Mouse (Mus musculus) heart, embryonic 16.5 days (tissue): ENCODE measurements around the gene Dync2li1. TPM values are rescaled to one million over a fixed set of nuclear protein-coding genes. Genes with fewer than 3 reads are reported as not detected.

Experiments used
- ATAC-seq: fragments of 200-750 bp; cut with Nextera tagmentation; replicated peaks from 2 replicates; pipeline ENCODE4 v1.8.0; 2017; ENCODE audit warnings: moderate number of reproducible peaks; ENCODE audit not compliant: insufficient read depth, low FRiP score; ENCODE audit errors: extremely low read depth
- H3K27ac ChIP-seq: fragments of 300-500 bp; sonication (generic); 2 replicates; pipeline ENCODE4 v1.5.1; 2014; ENCODE audit warnings: mild to moderate bottlenecking, low read length, control low read depth, moderate library complexity
- H3K27me3 ChIP-seq: fragments of 300-500 bp; sonication (generic); 2 replicates; pipeline ENCODE4 v1.6.1; 2014; ENCODE audit warnings: low read length, mixed read lengths; ENCODE audit not compliant: control insufficient read depth, insufficient read depth
- H3K36me3 ChIP-seq: fragments of 300-500 bp; sonication (generic); 2 replicates; pipeline ENCODE4 v1.6.1; 2014; ENCODE audit not compliant: control insufficient read depth, insufficient read depth
- H3K4me1 ChIP-seq: fragments of 300-500 bp; sonication (generic); 2 replicates; pipeline ENCODE4 v1.6.1; 2014; ENCODE audit warnings: low read length, mixed read lengths; ENCODE audit not compliant: control insufficient read depth, insufficient read depth
- H3K4me2 ChIP-seq: fragments of 300-500 bp; sonication (generic); 2 replicates; pipeline ENCODE4 v1.6.1; 2014; ENCODE audit warnings: low read depth, mild to moderate bottlenecking, control low read depth, low read length
- H3K4me3 ChIP-seq: fragments of 300-500 bp; sonication (generic); 2 replicates; pipeline ENCODE4 v1.5.1; 2014; ENCODE audit warnings: mild to moderate bottlenecking, control low read depth, low read length
- H3K9ac ChIP-seq: fragments of 300-500 bp; sonication (generic); 2 replicates; pipeline ENCODE4 v1.6.1; 2014; ENCODE audit warnings: low read length, control low read depth
- H3K9me3 ChIP-seq: fragments of 300-500 bp; sonication (generic); replicated peaks from 2 replicates; pipeline ENCODE4 v1.6.1; 2016; ENCODE audit warnings: low read length; ENCODE audit not compliant: control insufficient read depth
- WGBS: fragments of 180-500 bp; shearing (Covaris S2); extraction: QIAGEN DNeasy Blood & Tissue Kit; methylation state at CpG from one replicate; pipeline ENCODE4 v1.1.7; 2014; 5-methylcytosine and 5-hydroxymethylcytosine counted together
- polyA plus RNA-seq: library from polyadenylated mRNA; unstranded; fragments of >200 nt; fragmentation: Nextera tagmentation; extraction: Ambion mirVana; gene quantifications from 2 replicates; pipeline ENCODE4 v1.2.1, GENCODE M21; 2015

The Dync2li1 gene
- polyA plus RNA-seq, 1 experiment from 2014 or later = 11.7 TPM

GRCm38 (mm10) chr17:84693741-84694140 lies 67.4 kb downstream of the Dync2li1 start:
- H3K9ac ChIP-seq = no peak overlapping the region
- 61% methylated on average over 2 of the region's 2 CpGs for WGBS
- peaks cover 10% of the 10 kb centered on the region; the same call in 1 of the 2 replicates for H3K27me3 ChIP-seq
- no peak overlapping the region for H3K4me2 ChIP-seq
- H3K4me1 ChIP-seq = no peaks in the 10 kb centered on the region
- no peaks in the 10 kb centered on the region for H3K9me3 ChIP-seq
- no peak for ATAC-seq
- H3K4me3 ChIP-seq = no peak overlapping the region
- H3K27ac ChIP-seq = no peak overlapping the region
- H3K36me3 ChIP-seq = no peaks in the 10 kb centered on the region

- no peak overlapping the region for H3K27ac ChIP-seq
Measured at GRCm38 (mm10) chr17:84696537-84696936, 70.2 kb downstream of the Dync2li1 start.

GRCm38 (mm10) chr17:84698727-84699126 lies 72.4 kb downstream of the Dync2li1 start:
- H3K4me1 ChIP-seq = no peaks in the 10 kb centered on the region
- 22% methylated on average over 5 of the region's 5 CpGs for WGBS
- no peak overlapping the region for H3K4me3 ChIP-seq
- H3K27ac ChIP-seq = no peak overlapping the region
- H3K9ac ChIP-seq = no peak overlapping the region
- 0 out of 2 replicates have a peak, but pooled peaks cover 5% of the 10 kb centered on the region for H3K27me3 ChIP-seq
- H3K4me2 ChIP-seq = no peak overlapping the region
- ATAC-seq = no peak; the same call in 1 of the 2 replicates
- H3K9me3 ChIP-seq = no peaks in the 10 kb centered on the region
- no peaks in the 10 kb centered on the region for H3K36me3 ChIP-seq

More at GRCm38 (mm10) chr17:84696537-84696936, 70.2 kb downstream of the Dync2li1 start:
- peaks cover 10% of the 10 kb centered on the region; the same call in 1 of the 2 replicates for H3K27me3 ChIP-seq
- H3K4me3 ChIP-seq = no peak overlapping the region
- H3K36me3 ChIP-seq = no peaks in the 10 kb centered on the region
- no peak overlapping the region for H3K9ac ChIP-seq
- no peak overlapping the region for H3K4me2 ChIP-seq
- WGBS = 73% methylated on average over 6 of the region's 6 CpGs
- no peaks in the 10 kb centered on the region for H3K9me3 ChIP-seq
- ATAC-seq = no peak
- H3K4me1 ChIP-seq = no peaks in the 10 kb centered on the region

Other genes starting within 250 kb of the Dync2li1 start
- gene Thada, start 160.3 kb upstream of the Dync2li1 start, polyA plus RNA-seq = 4.8 and 5.3 TPM in 2 replicates
- gene Plekhh2, start 114.6 kb upstream of the Dync2li1 start, polyA plus RNA-seq = 1.6 and 2.3 TPM in 2 replicates
- gene Abcg8, start 49.8 kb downstream of the Dync2li1 start, polyA plus RNA-seq = 0.17 TPM in 1 of 2 replicates, not detected in the other
- gene Abcg5, start 56.5 kb downstream of the Dync2li1 start, polyA plus RNA-seq = 0.18 and 0.20 TPM in 2 replicates
- gene Lrpprc, start 164.3 kb downstream of the Dync2li1 start, polyA plus RNA-seq = 68.9 and 77.2 TPM in 2 replicates